Mouse (Mus musculus) E14TG2a.4 (cell line): Measurements from ENCODE around the gene March4.

Experiments
- CTCF ChIP-seq: conservative IDR thresholded peaks from 2 replicates; pipeline ENCODE4 v1.5.1; 2014; ENCODE audit warnings: low read length
- NANOG ChIP-seq: IDR thresholded peaks from 2 replicates; pipeline ENCODE4 v1.6.1; 2014; ENCODE audit warnings: borderline replicate concordance, low read length, mixed read lengths
- POU5F1 ChIP-seq: IDR thresholded peaks from 2 replicates; pipeline ENCODE4 v1.6.1; 2014; ENCODE audit warnings: low read length, borderline replicate concordance

GRCm38 (mm10) chr1:72422121-72422520 lies 114.6 kb downstream of the March4 start:
- TF ChIP-seq CTCF, result no peak
- TF ChIP-seq NANOG, result no peak
- TF ChIP-seq POU5F1, result no peak
